Mouse (Mus musculus) myocyte (in vitro differentiated cells): ENCODE measurements around the gene Rpl10a.

ENCODE experiments used
- POLR2A ChIP-seq: IDR thresholded peaks from one replicate; pipeline ENCODE4 v1.6.1; 2011; ENCODE audit warnings: low read depth, mild to moderate bottlenecking, control low read depth, moderate library complexity; ENCODE audit not compliant: insufficient read length
- POLR2AphosphoS2 ChIP-seq: IDR thresholded peaks from one replicate; pipeline ENCODE4 v1.6.1; 2011; ENCODE audit warnings: low read depth, control low read depth; ENCODE audit not compliant: insufficient read length

GRCm38 (mm10) chr17:28351353-28351890 lies 23.2 kb downstream of the Rpl10a start:
- TF ChIP-seq POLR2A: no peak
- no peak for TF ChIP-seq POLR2AphosphoS2
